Mouse (Mus musculus): Measurements from ENCODE around the gene Taar8b. TPM values are rescaled to one million over a fixed set of nuclear protein-coding genes. Genes with fewer than 3 reads are reported as not detected.
A peak's percentile ranks its signal among the peaks of the same experiment; 100 is the strongest.
"Not testable (repeated sequence)": the region's sequence is repeated elsewhere in the genome, so short reads cannot be mapped to it uniquely, and the experiment has no call there.

Taar8b gene
- polyA plus RNA-seq (2015; fragmentation: Nextera tagmentation; extraction: Ambion mirVana) = not detected in 2 replicates

- Histone ChIP-seq H3K36me3 (ENCODE audit: poor library complexity, severe bottlenecking) (no peaks in the 10 kb centered on the region), H3K9ac (no peak within 1 kb of the TSS), H3K4me3 (no peak within 1 kb of the TSS), H3K4me1 (no peaks in the 10 kb centered on the region), H3K27me3 (no peaks in the 10 kb centered on the region), H3K4me2 (no peak within 1 kb of the TSS), H3K27ac (no peak within 1 kb of the TSS), H3K9me3 (replicated peaks) (no peaks in the 10 kb centered on the region)
- ATAC-seq = no peak
- WGBS = 78% methylated on average over 2 of the region's 2 CpGs
Measured at GRCm38 (mm10) chr10:24092194-24092593, at the start of gene Taar8b. Taar8b (minus strand) TSS chr10:24092294.

GRCm38 (mm10) chr10:24138623-24139261 lies 46.6 kb upstream of the Taar8b start:
- Histone ChIP-seq H3K9ac (no peak overlapping the region), H3K4me2 (no peak overlapping the region), H3K36me3 (ENCODE audit: poor library complexity, severe bottlenecking) (no peaks in the 10 kb centered on the region), H3K4me1 (no peaks in the 10 kb centered on the region), H3K27me3 (no peaks in the 10 kb centered on the region), H3K27ac (no peak overlapping the region), H3K4me3 (no peak overlapping the region), H3K9me3 (replicated peaks) (no peaks in the 10 kb centered on the region)
- ATAC-seq = no peak
- WGBS = 93% methylated on average over 2 of the region's 2 CpGs

- H3K27me3 ChIP-seq = no peaks in the 10 kb centered on the region
- WGBS = 70% methylated on average over 7 of the region's 7 CpGs
Measured at GRCm38 (mm10) chr10:24134071-24134645, 42.1 kb upstream of the Taar8b start.

GRCm38 (mm10) chr10:24133132-24133531 lies 41.0 kb upstream of the Taar8b start:
- Histone ChIP-seq H3K4me1 (peaks cover 9% of the 10 kb centered on the region), H3K27me3 (no peaks in the 10 kb centered on the region), H3K9me3 (replicated peaks) (no peaks in the 10 kb centered on the region), H3K27ac (no peak overlapping the region), H3K9ac (no peak overlapping the region), H3K4me2 (no peak overlapping the region), H3K4me3 (no peak overlapping the region), H3K36me3 (ENCODE audit: poor library complexity, severe bottlenecking) (no peaks in the 10 kb centered on the region)
- no peak for ATAC-seq
- 62% methylated on average over 2 of the region's 2 CpGs for WGBS

More at GRCm38 (mm10) chr10:24134071-24134645, 42.1 kb upstream of the Taar8b start:
- H3K27ac ChIP-seq = no peak overlapping the region
- no peak for ATAC-seq
- no peak overlapping the region for H3K9ac ChIP-seq
- H3K9me3 ChIP-seq (replicated peaks) = no peaks in the 10 kb centered on the region
- no peak overlapping the region for H3K4me2 ChIP-seq
- no peaks in the 10 kb centered on the region for H3K36me3 ChIP-seq (ENCODE audit: poor library complexity, severe bottlenecking)
- H3K4me1 ChIP-seq = peaks cover 9% of the 10 kb centered on the region
- no peak overlapping the region for H3K4me3 ChIP-seq

- no peak overlapping the region for H3K4me3 ChIP-seq
- no peaks in the 10 kb centered on the region for H3K27me3 ChIP-seq
- H3K27ac ChIP-seq = no peak overlapping the region
- H3K36me3 ChIP-seq (ENCODE audit: poor library complexity, severe bottlenecking) = no peaks in the 10 kb centered on the region
- H3K9me3 ChIP-seq (replicated peaks) = no peaks in the 10 kb centered on the region
- peaks cover 9% of the 10 kb centered on the region for H3K4me1 ChIP-seq
- no peak overlapping the region for H3K9ac ChIP-seq
- 0 out of 2 replicates have a peak overlapping the region, but pooled peaks have one; percentile 7 for H3K4me2 ChIP-seq
- WGBS = 4% methylated on average over 5 of the region's 5 CpGs
- no peak for ATAC-seq
Measured at GRCm38 (mm10) chr10:24132273-24132672, 40.2 kb upstream of the Taar8b start.

GRCm38 (mm10) chr10:24131451-24132262 lies 39.6 kb upstream of the Taar8b start:
- Histone ChIP-seq H3K9ac (no peak overlapping the region), H3K4me1 (peaks cover 9% of the 10 kb centered on the region), H3K9me3 (replicated peaks) (no peaks in the 10 kb centered on the region), H3K4me2 (peak overlapping the region; percentile 24), H3K27ac (no peak overlapping the region), H3K4me3 (no peak overlapping the region), H3K27me3 (no peaks in the 10 kb centered on the region), H3K36me3 (ENCODE audit: poor library complexity, severe bottlenecking) (no peaks in the 10 kb centered on the region)
- 21% methylated on average over 9 of the region's 9 CpGs for WGBS
- peak; percentile 93 for ATAC-seq

GRCm38 (mm10) chr10:24111116-24111778 lies 19.2 kb upstream of the Taar8b start:
- H3K27ac ChIP-seq = no peak overlapping the region
- H3K4me3 ChIP-seq = no peak overlapping the region
- H3K36me3 ChIP-seq (ENCODE audit: poor library complexity, severe bottlenecking) = no peaks in the 10 kb centered on the region
- no peak overlapping the region for H3K9ac ChIP-seq
- WGBS = 52% methylated on average over 6 of the region's 6 CpGs
- peak; percentile 43; the same call in 1 of the 2 replicates for ATAC-seq
- no peaks in the 10 kb centered on the region for H3K9me3 ChIP-seq (replicated peaks)
- no peak overlapping the region for H3K4me2 ChIP-seq
- H3K27me3 ChIP-seq = no peaks in the 10 kb centered on the region
- H3K4me1 ChIP-seq = no peaks in the 10 kb centered on the region

GRCm38 (mm10) chr10:24109434-24109833 lies 17.3 kb upstream of the Taar8b start, which contains the start of gene Taar9:
Taar9 (minus strand) TSS chr10:24109534.
- H3K27me3 ChIP-seq; H3K4me1 ChIP-seq; H3K9ac ChIP-seq; H3K4me2 ChIP-seq; ATAC-seq; H3K4me3 ChIP-seq; H3K36me3 ChIP-seq (ENCODE audit: poor library complexity, severe bottlenecking); H3K9me3 ChIP-seq (replicated peaks); H3K27ac ChIP-seq: not testable (repeated sequence)
- WGBS = 88% methylated on average over 8 of the region's 8 CpGs

- WGBS = 40% methylated on average over 3 of the region's 3 CpGs
- ATAC-seq = no peak
- Histone ChIP-seq H3K9ac (no peak overlapping the region), H3K27me3 (no peaks in the 10 kb centered on the region), H3K9me3 (replicated peaks) (no peaks in the 10 kb centered on the region), H3K4me3 (no peak overlapping the region), H3K4me1 (no peaks in the 10 kb centered on the region), H3K27ac (no peak overlapping the region), H3K36me3 (ENCODE audit: poor library complexity, severe bottlenecking) (no peaks in the 10 kb centered on the region), H3K4me2 (no peak overlapping the region)
Measured at GRCm38 (mm10) chr10:24108236-24108635, 16.1 kb upstream of the Taar8b start.

- H3K36me3 ChIP-seq (ENCODE audit: poor library complexity, severe bottlenecking) = no peaks in the 10 kb centered on the region
- ATAC-seq = no peak
- H3K9ac ChIP-seq = no peak overlapping the region
- H3K27ac ChIP-seq = no peak overlapping the region
- H3K9me3 ChIP-seq (replicated peaks) = no peaks in the 10 kb centered on the region
- H3K4me2 ChIP-seq = no peak overlapping the region
- no peaks in the 10 kb centered on the region for H3K27me3 ChIP-seq
- 58% methylated on average over 5 of the region's 5 CpGs for WGBS
- H3K4me1 ChIP-seq = no peaks in the 10 kb centered on the region
- no peak overlapping the region for H3K4me3 ChIP-seq
Measured at GRCm38 (mm10) chr10:24107747-24108146, 15.7 kb upstream of the Taar8b start.

GRCm38 (mm10) chr10:24103299-24103698 lies 11.2 kb upstream of the Taar8b start:
- not testable (repeated sequence) for H3K9me3 ChIP-seq (replicated peaks); H3K27ac ChIP-seq; ATAC-seq; H3K27me3 ChIP-seq; H3K4me3 ChIP-seq; H3K4me1 ChIP-seq; H3K36me3 ChIP-seq (ENCODE audit: poor library complexity, severe bottlenecking); H3K9ac ChIP-seq; H3K4me2 ChIP-seq
- WGBS = 56% methylated on average over 1 of the region's 1 CpGs

- not testable (repeated sequence) for H3K36me3 ChIP-seq (ENCODE audit: poor library complexity, severe bottlenecking); H3K4me3 ChIP-seq; ATAC-seq; H3K9me3 ChIP-seq (replicated peaks); H3K4me2 ChIP-seq; H3K27me3 ChIP-seq; H3K4me1 ChIP-seq; H3K27ac ChIP-seq; H3K9ac ChIP-seq
- 85% methylated on average over 1 of the region's 3 CpGs for WGBS
Measured at GRCm38 (mm10) chr10:24101812-24102211, 9.7 kb upstream of the Taar8b start, which contains the start of gene Taar8c. Taar8c (minus strand) TSS chr10:24101912.
